Mouse (Mus musculus) embryo, embryonic 9.5 days (tissue): Measurements from ENCODE around the gene Tex48.

Source experiments
- DNase-seq: peaks from one replicate; pipeline ENCODE4 v3.0.0-alpha.2; 2017; ENCODE audit errors: extremely low spot score

Tex48 gene

DNA sequence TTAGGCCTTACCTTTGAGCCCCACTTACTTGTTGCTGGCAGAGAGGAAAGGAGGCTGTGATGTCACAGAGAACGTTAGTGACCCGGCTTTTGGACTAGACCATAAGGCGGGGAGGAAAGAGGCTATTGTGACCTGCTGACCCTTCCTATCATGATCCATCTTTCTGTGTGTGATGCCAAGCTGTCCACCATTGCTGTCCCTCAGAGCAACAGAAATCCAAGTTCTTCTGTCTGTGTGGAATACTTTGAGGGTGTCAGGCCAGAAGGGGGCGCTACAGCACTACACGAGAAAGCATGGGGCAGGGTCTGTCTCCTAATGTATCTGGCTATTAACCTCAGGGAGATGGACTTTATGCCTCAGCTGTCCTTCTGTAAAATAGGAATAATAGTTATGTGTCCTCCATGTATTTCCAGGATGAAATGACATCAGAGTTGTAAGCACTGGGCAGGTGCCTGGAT, at the start of gene Tex48:
TSS of gene Tex48 (minus strand) at position 51 of the 458 bp plus-strand sequence.
- DNase-seq: peak; percentile 48

DNA sequence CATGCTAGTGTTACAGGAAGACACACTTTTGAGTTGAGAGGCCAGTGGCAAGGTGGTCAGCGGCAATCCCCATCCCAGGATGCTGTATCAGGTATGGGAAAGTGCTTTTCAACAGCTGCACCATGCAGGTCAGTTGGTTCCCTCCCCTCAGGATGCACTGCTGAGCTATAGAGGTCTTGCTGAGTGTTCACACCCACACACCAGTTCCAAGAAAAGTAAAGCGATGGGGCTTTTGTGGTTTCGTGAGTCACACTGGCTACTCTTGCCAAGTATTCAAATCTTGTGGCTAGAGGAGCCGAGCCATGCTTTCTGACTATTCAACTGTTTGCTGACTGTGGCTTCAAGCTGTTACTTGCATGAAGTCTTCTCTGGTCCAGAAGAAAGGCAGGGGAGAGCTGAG, 46.0 kb upstream of the Tex48 start:
- no peak for DNase-seq

GRCm38 (mm10) chr4:63665738-63666137, 43.5 kb upstream of the Tex48 start:
- DNase-seq: no peak

DNA sequence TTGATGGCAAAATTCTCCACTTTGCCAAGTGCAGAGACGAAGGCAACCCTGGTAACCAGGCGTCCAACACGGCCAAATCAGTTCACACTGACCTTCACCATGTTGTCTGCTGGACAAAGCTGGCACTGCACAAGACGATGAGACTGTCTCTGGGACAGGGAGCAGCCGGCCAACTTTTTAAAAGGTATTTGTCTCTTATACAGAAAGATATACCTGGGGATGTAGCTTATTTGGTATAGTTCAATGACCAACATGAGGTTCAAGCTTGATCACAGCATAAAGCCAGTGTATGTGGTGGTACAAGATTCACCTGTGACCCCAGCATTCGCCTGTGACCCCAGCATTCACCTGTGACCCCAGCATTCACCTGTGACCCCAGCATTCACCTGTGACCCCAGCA, 41.1 kb upstream of the Tex48 start, which contains the start of gene Gm11214:
TSS of gene Gm11214 (minus strand) at position 101 of the 400 bp plus-strand sequence.
- DNase-seq: no peak

DNA sequence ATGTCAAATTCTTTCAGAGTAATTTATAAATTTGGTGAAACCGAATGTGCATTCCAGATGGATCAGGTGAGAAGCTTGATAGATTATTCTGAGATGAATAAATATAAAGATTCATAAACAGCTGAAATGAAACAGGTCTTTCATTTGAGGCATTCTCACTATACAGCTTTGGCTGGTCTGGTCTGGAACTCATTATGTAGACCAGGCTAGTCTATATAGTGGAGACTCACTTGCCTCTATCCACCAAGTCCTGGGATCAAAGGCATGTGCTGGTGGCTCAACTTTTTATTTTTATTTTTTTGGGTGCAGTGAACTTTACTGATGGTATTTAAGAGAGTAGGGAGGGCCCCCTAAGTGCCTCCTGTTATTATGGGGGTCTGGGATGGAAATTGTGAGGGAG, 39.6 kb upstream of the Tex48 start:
- no peak for DNase-seq

DNA sequence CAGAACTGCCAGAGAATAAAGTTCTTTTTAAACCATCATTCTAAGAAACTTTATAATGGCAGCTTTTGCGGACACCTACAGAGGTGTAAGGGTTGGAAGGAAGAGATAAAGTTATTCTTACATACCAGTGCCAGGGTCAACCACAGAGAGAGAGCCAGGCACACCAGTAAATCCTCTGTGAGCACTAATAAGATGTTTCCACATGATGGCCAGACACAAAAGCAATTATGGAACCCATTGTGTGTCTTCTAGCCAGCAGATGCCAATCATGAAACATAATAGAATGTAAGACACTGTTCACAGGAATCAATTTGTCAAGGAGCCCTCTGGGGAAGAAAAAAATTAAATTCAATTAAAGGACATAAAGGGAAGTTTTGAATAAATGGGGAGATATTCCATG, 39.2 kb upstream of the Tex48 start:
- DNase-seq: no peak

DNA sequence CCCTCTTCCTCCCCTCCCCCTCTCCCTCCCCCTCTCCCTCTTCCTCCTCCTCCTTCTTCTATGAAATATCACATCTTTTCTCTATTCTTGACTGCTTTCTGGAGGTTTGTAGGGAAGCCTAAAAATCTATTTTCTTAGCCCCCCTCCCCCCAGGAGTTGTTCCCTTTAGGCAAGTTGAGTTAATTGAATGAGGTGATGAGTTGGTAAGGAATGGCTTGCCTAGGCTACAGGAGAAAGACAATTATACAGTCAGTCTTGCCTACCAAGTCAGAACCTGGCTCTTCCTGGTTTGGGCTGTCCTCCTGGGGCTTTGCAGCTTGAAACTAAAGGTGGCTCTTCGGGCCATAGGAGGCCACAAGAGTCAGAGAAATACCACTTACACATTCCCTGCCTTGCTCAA, 37.5 kb upstream of the Tex48 start:
- no peak for DNase-seq

- DNase-seq: no peak
Observed at GRCm38 (mm10) chr4:63659086-63659485, 36.9 kb upstream of the Tex48 start.

GRCm38 (mm10) chr4:63654381-63654780, 32.2 kb upstream of the Tex48 start:
- DNase-seq: no peak

- DNase-seq: no peak
Observed at GRCm38 (mm10) chr4:63643956-63644726, 21.9 kb upstream of the Tex48 start.

GRCm38 (mm10) chr4:63639842-63640241, 17.6 kb upstream of the Tex48 start:
- no peak for DNase-seq

DNA sequence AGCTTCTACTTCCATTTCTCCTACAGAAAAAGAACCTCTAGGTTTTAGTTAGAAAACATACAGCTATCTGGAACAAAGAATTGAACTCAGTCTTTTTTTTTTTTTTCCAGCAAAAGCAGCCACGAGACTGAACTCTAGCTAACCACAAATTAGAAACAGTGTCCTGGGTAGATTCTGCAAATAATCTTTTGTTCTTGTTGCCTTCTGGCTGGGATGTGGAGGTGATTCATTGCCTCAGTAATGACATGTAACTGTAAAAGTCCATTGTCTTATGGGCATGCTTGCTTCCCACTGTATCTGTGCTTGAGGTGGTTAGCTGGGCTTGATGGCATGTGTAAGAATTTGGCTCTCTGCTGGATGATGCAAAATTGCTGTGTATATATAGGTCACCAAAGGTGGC, 16.4 kb upstream of the Tex48 start:
- no peak for DNase-seq

DNA sequence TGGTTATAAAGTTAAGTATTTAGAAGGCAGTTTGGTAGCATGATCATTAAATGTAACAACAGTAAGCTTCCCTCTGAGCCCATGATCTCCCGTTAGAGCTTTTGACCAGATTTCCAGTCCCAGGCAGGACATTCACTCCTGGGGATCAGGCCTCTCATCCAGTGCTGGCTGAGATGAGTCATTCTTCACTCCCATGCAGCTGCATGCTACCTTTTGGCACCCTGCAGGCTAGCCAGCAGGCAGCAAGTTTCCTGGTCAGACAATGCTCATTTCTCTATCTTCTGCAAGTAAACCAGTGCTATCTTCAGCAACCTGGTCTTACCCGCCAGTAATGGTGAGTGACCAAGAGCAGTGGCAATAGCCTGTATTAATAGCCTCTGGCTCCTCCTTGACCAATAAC, 11.0 kb upstream of the Tex48 start:
- DNase-seq: no peak

DNA sequence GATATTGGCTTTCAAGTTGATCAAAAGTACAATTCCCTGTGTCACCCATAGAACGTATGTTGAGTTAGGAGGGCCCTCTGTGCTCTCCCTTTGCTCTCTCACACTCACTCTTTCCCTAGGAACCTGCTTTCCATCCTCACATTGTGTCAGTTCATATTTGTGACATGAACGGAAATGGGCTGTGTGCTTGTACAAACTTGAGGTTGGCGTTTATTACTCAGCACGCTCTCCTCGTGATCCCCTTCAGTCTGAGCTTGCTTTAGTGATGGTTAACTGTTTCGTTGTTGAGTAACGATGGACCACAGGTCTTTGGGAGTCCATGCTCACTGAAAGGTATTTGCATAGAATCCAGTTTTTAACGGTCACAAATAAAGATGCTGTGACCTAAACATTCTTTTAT, 4.9 kb upstream of the Tex48 start:
- DNase-seq: no peak

GRCm38 (mm10) chr4:63625563-63626080, 3.4 kb upstream of the Tex48 start:
- DNase-seq: no peak

DNA sequence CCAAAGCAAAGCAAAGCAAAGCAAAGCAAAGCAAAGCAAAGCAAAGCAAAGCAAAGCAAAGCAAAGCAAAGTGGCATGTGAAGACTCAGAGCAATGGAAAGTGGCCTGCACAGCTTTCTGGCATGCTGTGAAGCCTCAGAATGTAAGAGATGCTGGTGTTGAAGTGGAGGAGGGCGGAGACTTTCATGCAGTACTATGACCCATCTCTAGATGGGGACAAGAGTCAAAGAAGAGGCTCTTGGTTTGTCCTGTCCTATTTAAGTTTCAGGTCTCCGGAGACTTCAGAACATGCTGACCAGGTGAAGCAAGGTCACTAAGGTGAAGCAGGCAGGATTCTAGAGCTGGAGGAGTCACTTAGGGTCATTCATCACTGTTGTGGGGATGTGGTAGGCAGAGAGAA, 367 bp downstream of the Tex48 start:
- DNase-seq: no peak

- no peak for DNase-seq
Observed at GRCm38 (mm10) chr4:63608391-63608790, 13.8 kb downstream of the Tex48 start.

GRCm38 (mm10) chr4:63605968-63606367, 16.3 kb downstream of the Tex48 start:
- no peak for DNase-seq

GRCm38 (mm10) chr4:63605545-63605944, 16.7 kb downstream of the Tex48 start:
- DNase-seq: no peak

- no peak for DNase-seq
Observed at GRCm38 (mm10) chr4:63604945-63605344, 17.3 kb downstream of the Tex48 start, which contains the start of gene Gm11213. Gene Gm11213 (minus strand): TSS chr4:63605261.

- no peak for DNase-seq
Observed at GRCm38 (mm10) chr4:63601263-63601662, 21.0 kb downstream of the Tex48 start.

- DNase-seq: no peak
Observed at GRCm38 (mm10) chr4:63600786-63601185, 21.4 kb downstream of the Tex48 start.

GRCm38 (mm10) chr4:63596010-63596409, 26.2 kb downstream of the Tex48 start:
- no peak for DNase-seq
